Mouse (Mus musculus): Measurements from ENCODE around the gene Bicdl1. TPM values are rescaled to one million over a fixed set of nuclear protein-coding genes. Genes with fewer than 3 reads are reported as not detected.

Gene Bicdl1
- polyA plus RNA-seq, 2 experiments, result 0.98 to 2.1 TPM

GRCm38 (mm10) chr5:115745319-115745718 is 13.9 kb upstream of the Bicdl1 start:
- TF ChIP-seq CTCF (IDR thresholded peaks at IDR 0.05; ENCODE audit: low read depth) (no peak), EP300 (IDR thresholded peaks at IDR 0.05; ENCODE audit: low read depth) (no peak)

GRCm38 (mm10) chr5:115738032-115738431 is 6.6 kb upstream of the Bicdl1 start:
- H3K9ac ChIP-seq (replicated peaks), result no peak overlapping the region
- H3K27ac ChIP-seq, result no peak overlapping the region
- peaks cover 8% of the 10 kb centered on the region for H3K27me3 ChIP-seq (ENCODE audit: control insufficient read depth, insufficient read depth, low read length)
- no peaks in the 10 kb centered on the region for H3K36me3 ChIP-seq (replicated peaks; ENCODE audit: control insufficient read depth, insufficient read depth, low read depth)
- DNase-seq (ENCODE audit: low read depth in 3 of 3, low spot score in 3 of 3) (no peak), ATAC-seq (ENCODE audit: insufficient read depth) (no peak)
- no peaks in the 10 kb centered on the region for H3K4me1 ChIP-seq (replicated peaks; ENCODE audit: control insufficient read depth in 2 of 2, insufficient read depth in 2 of 2, low read length in 1 of 2)
- TF ChIP-seq CTCF (IDR thresholded peaks at IDR 0.05; ENCODE audit: low read depth) (0 out of 2 replicates have a peak, but pooled peaks have one; percentile 15), EP300 (IDR thresholded peaks at IDR 0.05; ENCODE audit: low read depth) (no peak)
- no peaks in the 10 kb centered on the region for H3K9me3 ChIP-seq (ENCODE audit: control insufficient read depth, low read length)
- no peak overlapping the region for H3K4me2 ChIP-seq (ENCODE audit: low read depth)
- 68% methylated on average over 5 of the region's 5 CpGs for WGBS (ENCODE audit: insufficient replicate concordance)
- H3K4me3 ChIP-seq (ENCODE audit: insufficient read depth in 1 of 2, low read depth in 2 of 2, low read length in 2 of 2), result no peak overlapping the region

More at GRCm38 (mm10) chr5:115745319-115745718, 13.9 kb upstream of the Bicdl1 start:
- Histone ChIP-seq H3K9ac (replicated peaks) (no peak overlapping the region), H3K27ac (no peak overlapping the region), H3K4me3 (ENCODE audit: insufficient read depth in 1 of 2, low read depth in 2 of 2, low read length in 2 of 2) (no peak overlapping the region), H3K4me1 (replicated peaks; ENCODE audit: control insufficient read depth in 2 of 2, insufficient read depth in 2 of 2, low read length in 1 of 2) (no peaks in the 10 kb centered on the region), H3K4me2 (ENCODE audit: low read depth) (no peak overlapping the region), H3K27me3 (ENCODE audit: control insufficient read depth, insufficient read depth, low read length) (no peaks in the 10 kb centered on the region), H3K9me3 (ENCODE audit: control insufficient read depth, low read length) (no peaks in the 10 kb centered on the region), H3K36me3 (replicated peaks; ENCODE audit: control insufficient read depth, insufficient read depth, low read depth) (no peaks in the 10 kb centered on the region)
- ATAC-seq (ENCODE audit: insufficient read depth) (no peak), DNase-seq (ENCODE audit: low read depth in 3 of 3, low spot score in 3 of 3) (no peak)
- WGBS (ENCODE audit: insufficient replicate concordance), result 70% methylated on average over 15 of the region's 15 CpGs

- Histone ChIP-seq H3K27me3 (ENCODE audit: control insufficient read depth, insufficient read depth, low read length) (peaks cover 42% of the 10 kb centered on the region), H3K27ac (no peak overlapping the region), H3K4me2 (ENCODE audit: low read depth) (no peak overlapping the region), H3K4me1 (replicated peaks; ENCODE audit: control insufficient read depth in 2 of 2, insufficient read depth in 2 of 2, low read length in 1 of 2) (peaks cover 0 to 5% of the 10 kb centered on the region in 2 experiments; a peak in 2 of 4 replicates), H3K4me3 (ENCODE audit: insufficient read depth in 1 of 2, low read depth in 2 of 2, low read length in 2 of 2) (no peak overlapping the region), H3K36me3 (replicated peaks; ENCODE audit: control insufficient read depth, insufficient read depth, low read depth) (no peaks in the 10 kb centered on the region), H3K9me3 (ENCODE audit: control insufficient read depth, low read length) (no peaks in the 10 kb centered on the region), H3K9ac (replicated peaks) (no peak overlapping the region)
- 47% methylated on average over 2 of the region's 2 CpGs for WGBS (ENCODE audit: insufficient replicate concordance)
- TF ChIP-seq EP300 (IDR thresholded peaks at IDR 0.05; ENCODE audit: low read depth), result no peak
- TF ChIP-seq CTCF (IDR thresholded peaks at IDR 0.05; ENCODE audit: low read depth), result 0 out of 2 replicates have a peak, but pooled peaks have one; percentile 12
- ATAC-seq (ENCODE audit: insufficient read depth) (no peak), DNase-seq (ENCODE audit: low read depth in 3 of 3, low spot score in 3 of 3) (no peak)
These were observed 3.1 kb upstream of the Bicdl1 start for GRCm38 (mm10) chr5:115734570-115734969.

GRCm38 (mm10) chr5:115732849-115733216 is 1.4 kb upstream of the Bicdl1 start:
- DNase-seq (ENCODE audit: low read depth in 3 of 3, low spot score in 3 of 3), result no peak
- WGBS (ENCODE audit: insufficient replicate concordance), result 1% methylated on average over 9 of the region's 9 CpGs
- Histone ChIP-seq H3K9me3 (ENCODE audit: control insufficient read depth, low read length) (no peaks in the 10 kb centered on the region), H3K4me1 (replicated peaks; ENCODE audit: control insufficient read depth in 2 of 2, insufficient read depth in 2 of 2, low read length in 1 of 2) (peaks cover 0 to 5% of the 10 kb centered on the region in 2 experiments; a peak in 2 of 4 replicates), H3K27ac (no peak overlapping the region), H3K27me3 (ENCODE audit: control insufficient read depth, insufficient read depth, low read length) (peaks cover 44% of the 10 kb centered on the region), H3K9ac (replicated peaks) (no peak overlapping the region), H3K4me3 (ENCODE audit: insufficient read depth in 1 of 2, low read depth in 2 of 2, low read length in 2 of 2) (peak overlapping the region; percentile 55 to 58; a peak in 3 of 4 replicates), H3K36me3 (replicated peaks; ENCODE audit: control insufficient read depth, insufficient read depth, low read depth) (no peaks in the 10 kb centered on the region), H3K4me2 (ENCODE audit: low read depth) (peak overlapping the region; percentile 76)
- no peak for TF ChIP-seq CTCF (IDR thresholded peaks at IDR 0.05; ENCODE audit: low read depth)
- ATAC-seq (ENCODE audit: insufficient read depth), result peak; percentile 32

DNA sequence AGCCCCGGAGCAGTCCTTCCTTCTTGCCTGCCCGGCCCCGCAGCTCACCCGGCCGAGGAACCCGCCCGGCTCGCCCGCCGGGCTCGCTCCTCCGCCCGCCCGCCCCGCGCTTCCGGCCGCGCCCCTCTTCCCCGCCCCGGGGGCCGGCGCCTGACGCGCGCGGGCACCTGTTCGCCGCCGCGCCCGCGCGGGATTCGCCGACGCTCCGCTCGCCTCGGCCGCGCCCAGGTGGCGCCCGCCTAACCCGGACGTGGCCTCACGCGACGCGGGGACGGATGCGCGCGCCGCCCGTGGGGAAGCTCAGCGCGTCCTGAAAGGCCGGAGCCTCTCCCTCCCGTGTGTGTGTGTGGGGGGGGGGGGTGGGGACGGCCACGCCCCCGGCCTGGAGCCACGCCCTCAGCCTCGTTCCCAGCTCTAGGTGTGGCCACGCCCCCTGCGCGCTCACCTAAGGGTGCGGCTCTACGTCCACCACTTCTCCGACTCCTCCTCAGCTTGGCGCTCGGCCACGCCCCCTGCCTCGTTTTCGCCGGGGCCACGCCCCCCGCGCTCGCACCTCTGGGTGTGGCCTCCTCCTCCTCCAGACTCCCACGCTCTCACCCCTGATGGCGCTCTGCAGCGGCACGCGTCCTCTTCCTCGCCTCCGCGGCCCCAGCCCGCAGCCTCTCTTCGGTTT is 891 bp upstream of the Bicdl1 start:
- Histone ChIP-seq H3K27me3 (ENCODE audit: control insufficient read depth, insufficient read depth, low read length) (peaks cover 44% of the 10 kb centered on the region), H3K27ac (no peak overlapping the region), H3K9ac (replicated peaks) (no peak overlapping the region), H3K36me3 (replicated peaks; ENCODE audit: control insufficient read depth, insufficient read depth, low read depth) (no peaks in the 10 kb centered on the region), H3K4me3 (ENCODE audit: insufficient read depth in 1 of 2, low read depth in 2 of 2, low read length in 2 of 2) (peak overlapping the region; percentile 55 to 58), H3K9me3 (ENCODE audit: control insufficient read depth, low read length) (no peaks in the 10 kb centered on the region), H3K4me2 (ENCODE audit: low read depth) (peak overlapping the region; percentile 76), H3K4me1 (replicated peaks; ENCODE audit: control insufficient read depth in 2 of 2, insufficient read depth in 2 of 2, low read length in 1 of 2) (peaks cover 0 to 5% of the 10 kb centered on the region in 2 experiments; a peak in 2 of 4 replicates)
- WGBS (ENCODE audit: insufficient replicate concordance), result under 1% methylated on average over 76 of the region's 91 CpGs
- ATAC-seq (ENCODE audit: insufficient read depth) (peak; percentile 85), DNase-seq (ENCODE audit: low read depth in 3 of 3, low spot score in 3 of 3) (peak; percentile 51 to 59 (median 52))
- no peak for TF ChIP-seq EP300 (IDR thresholded peaks at IDR 0.05; ENCODE audit: low read depth)

Measured in liver, embryonic 14.5 days (tissue).